ENCODE assay signal across 10 mouse cellular contexts in the genomic region with DNA sequence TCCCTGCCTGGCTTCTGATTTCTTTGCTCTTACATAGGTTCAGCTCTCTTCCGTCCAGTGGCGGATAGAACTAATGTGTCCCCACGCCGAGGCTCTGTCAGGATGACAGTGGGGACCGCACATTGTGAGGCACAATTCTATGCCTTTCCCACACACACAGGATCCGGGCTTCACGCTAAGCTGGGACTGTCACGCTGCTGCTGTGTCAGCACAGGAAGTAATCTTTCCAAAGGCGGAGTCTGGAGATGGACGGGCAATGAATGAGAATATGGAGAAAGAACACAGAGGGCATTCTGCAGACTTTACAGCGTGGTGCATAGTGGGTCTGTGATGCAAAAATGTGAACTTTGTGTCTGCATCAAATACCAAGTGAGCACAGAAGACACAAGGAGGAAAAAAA.
DNase-seq lines count a peak whose midpoint lies in the region; ATAC-seq lines count a peak whose summit lies in the region.
"Had no signal": no experiment of that assay in that cellular context is flagged by ENCODE, and none has a peak within 500 bp of the region (broad histone marks: within the 10 kb centered on the region; RNA-seq: fewer than 3 reads in every experiment).

No protein-coding gene starts in this region.

- no peaks in the 10 kb centered on the region for H3K27me3 ChIP-seq in kidney, embryonic 14.5 days (ENCODE audit: control insufficient read depth, insufficient read depth, low read length)
- H3K27me3 ChIP-seq in embryonic facial prominence, embryonic 13.5 days = no peaks in the 10 kb centered on the region
- H3K27me3 ChIP-seq in hindbrain, embryonic 12.5 days = no peaks in the 10 kb centered on the region
- no peaks in the 10 kb centered on the region for H3K27me3 ChIP-seq in midbrain, embryonic 14.5 days (ENCODE audit: control insufficient read depth, insufficient read depth, low read length)

- no peak for ATAC-seq in kidney, embryonic 14.5 days (ENCODE audit: low FRiP score, low TSS enrichment)
- no peak for ATAC-seq in embryonic facial prominence, embryonic 13.5 days (ENCODE audit: insufficient number of reproducible peaks, insufficient read depth, low FRiP score, low TSS enrichment, low read depth)
- no peak for ATAC-seq in hindbrain, embryonic 12.5 days (ENCODE audit: low FRiP score)
- no peak for ATAC-seq in midbrain, embryonic 14.5 days (ENCODE audit: low FRiP score, low TSS enrichment)
- no peak for ATAC-seq in inflammation-experienced regulatory T-cells, adult 6 months

- no peak overlapping the region for H3K9ac ChIP-seq in kidney, embryonic 14.5 days (ENCODE audit: low read depth, low read length)
- 0 out of 2 replicates have a peak overlapping the region, but pooled peaks have one; percentile 23 for H3K9ac ChIP-seq in embryonic facial prominence, embryonic 13.5 days
- no peak overlapping the region for H3K9ac ChIP-seq in hindbrain, embryonic 12.5 days
- no peak overlapping the region; the same call in 1 of the 2 replicates for H3K9ac ChIP-seq in midbrain, embryonic 14.5 days (replicated peaks; ENCODE audit: low read length)

- H3K36me3 ChIP-seq in kidney, embryonic 14.5 days (ENCODE audit: control insufficient read depth, insufficient read depth, low read length) = peaks cover 3% of the 10 kb centered on the region; the same call in 1 of the 2 replicates
- peaks cover 2% of the 10 kb centered on the region; the same call in 1 of the 2 replicates for H3K36me3 ChIP-seq in embryonic facial prominence, embryonic 13.5 days
- H3K36me3 ChIP-seq in hindbrain, embryonic 12.5 days = no peaks in the 10 kb centered on the region
- H3K36me3 ChIP-seq in midbrain, embryonic 14.5 days (ENCODE audit: control insufficient read depth, insufficient read depth, low read length) = no peaks in the 10 kb centered on the region

- DNase-seq in kidney, adult 18-20 months = no peak
- no peak for DNase-seq in midbrain, embryonic 14.5 days
- no peak for DNase-seq in left cerebral cortex, adult 9 months (ENCODE audit: low spot score in 2 of 2)
- DNase-seq in layer of hippocampus, adult 11-12 months (ENCODE audit: low spot score) = no peak
- DNase-seq: adrenal gland, postnatal 36 days had no signal

- H3K4me2 ChIP-seq in kidney, embryonic 14.5 days (replicated peaks; ENCODE audit: low read depth, low read length) = no peak overlapping the region
- peak overlapping the region; percentile 52 for H3K4me2 ChIP-seq in embryonic facial prominence, embryonic 13.5 days
- H3K4me2 ChIP-seq in hindbrain, embryonic 12.5 days (replicated peaks) = no peak overlapping the region
- H3K4me2 ChIP-seq in midbrain, embryonic 14.5 days (ENCODE audit: low read length) = no peak overlapping the region
- H3K4me2 ChIP-seq: liver, embryonic 11.5 days had no signal

- H3K4me1 ChIP-seq in kidney, embryonic 14.5 days (ENCODE audit: control insufficient read depth, insufficient read depth, low read length) = peaks cover 72% of the 10 kb centered on the region
- peaks cover 98% of the 10 kb centered on the region for H3K4me1 ChIP-seq in embryonic facial prominence, embryonic 13.5 days
- H3K4me1 ChIP-seq in hindbrain, embryonic 12.5 days = peaks cover 83% of the 10 kb centered on the region
- H3K4me1 ChIP-seq in midbrain, embryonic 14.5 days (ENCODE audit: control insufficient read depth, insufficient read depth, low read length) = peaks cover 75% of the 10 kb centered on the region

- no peak overlapping the region for H3K4me3 ChIP-seq in kidney, embryonic 14.5 days (ENCODE audit: low read length)
- H3K4me3 ChIP-seq in embryonic facial prominence, embryonic 13.5 days = no peak overlapping the region
- no peak overlapping the region for H3K4me3 ChIP-seq in hindbrain, embryonic 12.5 days
- no peak overlapping the region for H3K4me3 ChIP-seq in midbrain, embryonic 14.5 days (replicated peaks; ENCODE audit: low read depth, low read length)

- H3K9me3 ChIP-seq in kidney, embryonic 14.5 days (ENCODE audit: control insufficient read depth, low read length) = no peaks in the 10 kb centered on the region
- no peaks in the 10 kb centered on the region for H3K9me3 ChIP-seq in embryonic facial prominence, embryonic 13.5 days
- H3K9me3 ChIP-seq in hindbrain, embryonic 12.5 days (replicated peaks) = no peaks in the 10 kb centered on the region
- no peaks in the 10 kb centered on the region for H3K9me3 ChIP-seq in midbrain, embryonic 14.5 days (ENCODE audit: control insufficient read depth, low read length)

- WGBS in kidney, embryonic 14.5 days = 38% methylated on average over 11 of the region's 11 CpGs
- 26% methylated on average over 11 of the region's 11 CpGs for WGBS in embryonic facial prominence, embryonic 13.5 days
- WGBS in hindbrain, embryonic 12.5 days = 32% methylated on average over 11 of the region's 11 CpGs
- 37% methylated on average over 11 of the region's 11 CpGs for WGBS in midbrain, embryonic 14.5 days

- H3K27ac ChIP-seq in kidney, embryonic 14.5 days (ENCODE audit: low read depth, low read length) = peak overlapping the region; percentile 93
- H3K27ac ChIP-seq in embryonic facial prominence, embryonic 13.5 days = peak overlapping the region; percentile 98
- peak overlapping the region; percentile 81 for H3K27ac ChIP-seq in hindbrain, embryonic 12.5 days
- peak overlapping the region; percentile 65 for H3K27ac ChIP-seq in midbrain, embryonic 14.5 days (replicated peaks; ENCODE audit: low read depth, low read length)
